Mouse (Mus musculus): ENCODE results near the gene Ak3.
"Not testable (repeated sequence)": the region's sequence is repeated elsewhere in the genome, so short reads cannot be mapped to it uniquely, and the experiment has no call there.

Gene Ak3

GRCm38 (mm10) chr19:29042647-29043046, 5.1 kb downstream of the Ak3 start:
- DNase-seq (ENCODE audit: low spot score in 2 of 2): no peak

GRCm38 (mm10) chr19:29042143-29042542, 5.6 kb downstream of the Ak3 start:
- no peak for DNase-seq (ENCODE audit: low spot score in 2 of 2)

- no peak for DNase-seq (ENCODE audit: low spot score in 2 of 2)
Measured at GRCm38 (mm10) chr19:29040206-29040605, 7.6 kb downstream of the Ak3 start.

DNA sequence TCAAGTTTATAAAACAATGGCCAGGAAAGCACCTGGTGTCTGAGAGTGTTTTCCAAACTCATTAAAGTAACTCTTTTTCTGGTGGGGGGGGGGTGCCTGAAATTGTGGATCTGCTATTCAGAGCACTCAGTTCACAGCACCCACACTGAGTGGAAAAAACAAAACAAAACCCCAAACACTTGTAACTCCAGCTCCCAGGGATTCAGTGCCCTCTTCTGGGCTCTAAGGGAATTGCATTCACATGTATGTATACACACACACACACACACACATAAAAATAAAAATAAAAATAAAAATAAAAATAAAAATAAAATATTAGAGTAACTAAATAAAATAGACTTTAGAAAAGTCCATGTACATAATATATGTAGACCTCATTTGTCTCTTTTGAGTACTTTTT, 8.4 kb downstream of the Ak3 start:
- DNase-seq (ENCODE audit: low spot score in 2 of 2): no peak

DNA sequence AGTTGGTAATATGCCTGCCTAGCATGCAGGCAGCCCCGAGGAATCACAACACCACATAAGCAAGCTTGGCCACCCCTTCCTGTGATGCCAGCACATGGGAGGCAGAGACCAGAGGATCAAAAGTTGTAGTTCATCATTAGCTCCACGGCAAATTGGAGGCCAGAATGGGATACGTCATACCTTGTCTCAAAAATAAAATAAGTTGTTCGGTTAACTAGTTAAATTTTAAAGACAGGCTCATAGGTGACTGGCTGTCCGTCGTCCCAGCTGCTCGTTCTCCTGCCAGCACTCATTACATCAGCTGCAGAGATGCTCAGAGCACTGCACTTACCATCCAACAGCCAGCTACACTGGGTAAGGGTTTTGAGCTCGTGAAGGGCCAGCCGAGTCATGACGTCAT, 10.2 kb downstream of the Ak3 start:
- DNase-seq (ENCODE audit: low spot score in 2 of 2): no peak

DNA sequence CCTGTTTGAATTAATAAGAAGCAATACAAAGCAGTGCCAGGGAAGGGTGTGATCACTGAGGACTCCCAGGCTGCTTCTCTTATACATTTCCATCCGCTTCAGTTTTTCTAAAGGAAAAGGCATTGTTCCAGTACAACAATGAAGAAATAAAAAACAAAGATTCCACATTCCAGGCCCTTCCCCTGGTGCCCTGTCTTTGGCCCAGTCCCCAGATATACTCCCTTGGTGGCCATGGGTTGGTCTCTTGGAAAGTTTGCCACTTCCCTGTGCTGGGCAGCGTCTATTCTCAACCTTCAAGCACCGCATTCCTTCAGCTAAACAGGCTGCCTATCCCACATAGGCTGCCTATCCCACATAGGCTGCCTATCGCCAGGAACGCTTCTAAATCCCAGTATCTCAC, 10.7 kb downstream of the Ak3 start:
- DNase-seq (ENCODE audit: low spot score in 2 of 2): no peak

DNA sequence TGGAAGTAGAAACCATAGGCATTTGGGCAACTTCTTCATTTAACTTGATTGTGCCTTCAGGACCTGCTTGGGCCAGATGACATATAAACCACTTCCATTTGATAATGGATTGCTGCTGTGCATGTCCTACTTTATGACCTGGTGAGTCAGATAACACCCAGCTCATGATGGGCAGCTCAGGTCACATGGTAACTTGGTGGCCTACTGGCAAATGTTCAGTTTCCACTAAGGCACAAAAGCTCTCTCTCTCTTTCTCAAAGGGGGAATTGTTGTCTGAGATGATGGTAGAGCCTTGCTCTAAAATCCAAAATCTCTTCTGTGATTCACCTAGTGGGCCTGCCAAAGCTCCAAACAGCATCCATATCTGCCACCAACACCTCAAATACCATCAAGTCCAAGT, 15.1 kb downstream of the Ak3 start:
- DNase-seq (ENCODE audit: low spot score in 2 of 2): no peak

- DNase-seq (ENCODE audit: low spot score in 2 of 2): no peak
Measured at GRCm38 (mm10) chr19:29031788-29032187, 16.0 kb downstream of the Ak3 start.

- DNase-seq (ENCODE audit: low spot score in 2 of 2): peak in 1 of 2 experiments; percentile 62
Measured at GRCm38 (mm10) chr19:29024391-29024947, 23.3 kb downstream of the Ak3 start.

DNA sequence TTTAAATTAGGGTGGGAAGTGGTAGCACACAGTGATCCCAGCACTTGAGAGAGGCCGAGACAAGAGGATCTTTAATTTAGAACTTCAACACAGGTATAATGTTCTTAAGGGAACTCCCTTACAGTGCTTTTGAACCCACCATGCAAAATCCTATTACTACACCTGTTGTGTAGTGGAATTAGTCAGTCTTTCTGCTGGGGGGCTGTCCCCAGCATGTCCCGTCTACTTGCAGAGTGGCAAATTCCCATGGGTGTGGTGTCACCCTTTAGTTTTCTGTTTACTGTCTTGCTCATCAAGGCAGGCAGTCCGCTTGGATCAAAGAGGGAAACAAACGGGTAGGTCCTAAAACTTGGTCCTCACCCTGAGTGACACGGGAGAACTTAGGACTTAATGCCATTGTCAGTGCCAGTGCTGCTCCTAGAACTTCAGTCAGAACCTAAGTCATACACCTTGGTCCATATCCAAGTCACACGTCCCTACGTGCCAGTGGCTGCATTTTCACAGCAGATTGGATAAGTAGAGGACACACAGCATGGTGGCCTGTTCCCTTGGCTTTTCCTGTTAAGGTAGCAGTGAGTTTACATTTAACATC, 25.9 kb downstream of the Ak3 start:
- DNase-seq (ENCODE audit: low spot score in 2 of 2): no peak

GRCm38 (mm10) chr19:29019647-29020046, 28.1 kb downstream of the Ak3 start:
- DNase-seq (ENCODE audit: low spot score in 2 of 2): no peak

- DNase-seq (ENCODE audit: low spot score in 2 of 2): no peak
Measured at GRCm38 (mm10) chr19:29016786-29017185, 31.0 kb downstream of the Ak3 start.

DNA sequence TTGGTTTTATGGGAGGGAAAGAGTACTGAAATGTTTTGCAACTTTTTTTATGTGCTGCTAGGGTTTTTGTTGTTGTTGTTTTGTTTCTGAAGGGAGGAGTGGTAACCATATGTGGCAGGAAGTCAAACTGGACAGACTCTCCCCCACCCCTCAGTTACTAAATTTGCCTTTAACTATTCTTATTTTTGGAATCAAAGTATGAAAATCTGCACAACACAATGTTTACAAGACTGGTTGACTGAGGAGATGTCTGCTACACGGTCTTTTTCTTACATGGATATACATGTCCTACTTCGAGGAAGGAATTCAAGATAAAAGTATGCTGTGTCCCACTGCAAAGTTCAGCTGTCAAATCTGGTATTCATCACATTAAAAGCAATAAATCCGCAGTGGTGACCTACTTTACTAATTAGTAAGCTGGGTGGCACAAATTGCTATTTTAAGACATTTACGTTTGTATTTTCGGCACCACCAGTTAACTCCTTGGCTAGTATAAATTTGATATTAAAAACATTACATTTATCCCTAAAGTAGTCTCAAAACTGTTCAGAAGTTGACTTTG, 31.5 kb downstream of the Ak3 start:
- DNase-seq (ENCODE audit: low spot score in 2 of 2): no peak

DNA sequence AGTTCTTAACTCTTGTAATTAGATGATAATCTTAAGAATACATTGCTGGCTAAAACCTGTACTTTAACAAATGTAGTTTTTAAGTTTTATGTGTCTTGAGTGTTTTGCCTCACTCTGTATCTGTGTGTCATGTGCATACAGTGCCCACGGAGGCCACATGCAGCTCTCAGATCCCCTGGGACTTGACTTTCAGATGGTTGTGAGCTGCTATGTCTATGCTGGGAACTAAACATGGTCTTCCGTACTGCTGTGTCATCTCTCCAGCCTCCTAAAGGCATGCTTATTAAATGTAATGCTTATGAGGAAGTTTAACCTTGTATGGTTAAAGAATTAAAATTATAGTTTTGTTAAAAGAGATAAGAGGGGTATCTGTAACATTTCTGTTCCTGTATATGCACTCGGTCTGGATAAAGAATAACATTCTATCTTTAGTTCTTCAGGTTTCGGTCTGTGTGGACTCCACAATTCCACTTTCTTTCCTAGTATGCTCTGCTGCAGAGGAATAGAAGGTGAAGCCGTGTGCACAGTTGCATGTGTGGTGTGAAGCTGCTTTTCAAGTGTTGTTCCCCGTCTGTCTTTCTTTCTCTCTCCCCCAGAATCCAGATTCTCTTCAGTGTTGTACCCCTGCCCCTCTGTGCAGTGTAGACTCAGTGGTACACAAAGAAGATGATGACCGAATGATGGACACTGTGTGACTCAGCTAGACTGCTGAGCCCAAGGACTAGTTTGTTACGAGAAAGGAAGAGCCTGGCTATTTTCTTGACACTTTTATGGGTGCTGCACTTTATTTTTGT, 32.2 kb downstream of the Ak3 start:
- DNase-seq (ENCODE audit: low spot score in 2 of 2): no peak

DNA sequence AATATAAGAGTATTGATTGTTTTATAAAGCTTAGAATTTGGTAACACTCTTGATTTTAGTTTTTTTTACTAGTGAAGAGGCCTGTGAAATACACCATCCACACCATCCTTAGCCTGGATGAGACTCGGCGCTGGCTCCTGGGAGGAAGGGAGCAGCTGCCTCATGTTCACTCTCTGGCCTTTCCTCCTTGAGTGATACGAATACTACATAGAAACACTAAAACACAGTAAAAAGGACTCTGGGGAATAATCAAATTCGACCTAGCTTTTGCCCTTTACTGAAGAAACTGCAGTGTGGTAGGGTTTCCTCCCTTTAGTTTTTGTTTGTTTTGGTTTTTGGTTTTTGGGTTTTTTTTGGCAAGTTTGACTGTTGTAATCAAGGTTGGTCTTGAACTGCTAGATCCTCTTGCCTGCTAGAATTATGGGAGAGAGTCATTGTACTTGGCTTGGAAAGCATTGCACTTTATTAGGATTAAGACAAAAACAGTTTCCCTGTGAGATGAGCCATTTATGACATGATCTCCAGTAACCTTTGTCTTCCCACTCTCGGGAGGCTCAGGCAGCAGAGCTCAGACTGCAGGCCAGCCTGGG, 33.2 kb downstream of the Ak3 start:
- no peak for DNase-seq (ENCODE audit: low spot score in 2 of 2)

DNA sequence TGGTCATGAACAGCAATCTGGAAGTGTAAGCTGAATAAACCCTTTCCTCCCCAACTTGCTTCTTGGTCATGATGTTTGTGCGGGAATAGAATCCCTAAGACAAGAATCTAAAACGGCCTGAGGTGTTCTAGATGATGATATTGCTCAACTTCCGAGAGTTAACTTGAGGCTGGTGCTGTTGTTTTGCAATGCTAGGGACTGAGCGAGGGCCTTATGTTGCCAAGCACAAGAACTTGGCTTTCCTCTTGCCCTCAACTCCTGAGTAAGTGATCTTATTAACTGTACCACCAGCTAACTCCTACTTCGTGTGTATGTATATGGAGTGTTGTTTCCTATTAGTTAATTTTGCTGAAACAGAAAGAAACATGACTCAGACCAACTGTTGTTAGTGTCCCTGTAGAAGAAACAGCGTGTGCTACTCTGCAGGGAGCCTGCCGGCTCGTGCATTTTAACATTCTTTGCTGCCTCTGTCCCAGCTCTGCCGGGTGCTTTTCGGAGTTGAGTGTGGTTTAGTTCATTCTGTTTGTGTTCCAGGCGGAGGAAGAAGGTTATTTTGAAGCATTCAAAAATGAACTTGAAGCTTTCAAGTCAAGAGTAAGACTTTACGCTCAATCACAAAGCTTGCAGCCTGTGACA, 36.3 kb downstream of the Ak3 start:
- no peak for DNase-seq (ENCODE audit: low spot score in 2 of 2)

- DNase-seq (ENCODE audit: low spot score in 2 of 2): no peak
Measured at GRCm38 (mm10) chr19:29009046-29009445, 38.7 kb downstream of the Ak3 start.

GRCm38 (mm10) chr19:29008069-29008706, 39.6 kb downstream of the Ak3 start:
- DNase-seq (ENCODE audit: low spot score in 2 of 2): no peak

GRCm38 (mm10) chr19:29000321-29000720, 47.4 kb downstream of the Ak3 start:
- DNase-seq (ENCODE audit: low spot score in 2 of 2): not testable (repeated sequence)

- no peak for DNase-seq (ENCODE audit: low spot score in 2 of 2)
Measured at GRCm38 (mm10) chr19:28997976-28998630, 49.7 kb downstream of the Ak3 start.

- DNase-seq (ENCODE audit: low spot score in 2 of 2): no peak
Measured at GRCm38 (mm10) chr19:28995366-28995765, 52.4 kb downstream of the Ak3 start.

All from left cerebral cortex, adult 9 months (tissue).